Mouse (Mus musculus): ENCODE data around the gene Nomo1. TPM values are rescaled to one million over a fixed set of nuclear protein-coding genes. Genes with fewer than 3 reads are reported as not detected.

The Nomo1 gene
- total RNA-seq, 2 experiments from 2014 or later = 113 to 118 TPM

- no peak for DNase-seq (ENCODE audit: low spot score in 2 of 2)
These were observed 10.6 kb downstream of the Nomo1 start for GRCm38 (mm10) chr7:46044106-46044505.

GRCm38 (mm10) chr7:46045882-46046281 is 12.4 kb downstream of the Nomo1 start:
- no peak for DNase-seq (ENCODE audit: low spot score in 2 of 2)

GRCm38 (mm10) chr7:46047873-46048562 is 14.5 kb downstream of the Nomo1 start:
- no peak for DNase-seq (ENCODE audit: low spot score in 2 of 2)

GRCm38 (mm10) chr7:46049981-46050380 is 16.5 kb downstream of the Nomo1 start:
- peak in 1 of 2 experiments; percentile 39 for DNase-seq (ENCODE audit: low spot score in 2 of 2)

- peak in 1 of 2 experiments; percentile 44 for DNase-seq (ENCODE audit: low spot score in 2 of 2)
These were observed 18.8 kb downstream of the Nomo1 start for GRCm38 (mm10) chr7:46052161-46052821.

- DNase-seq (ENCODE audit: low spot score in 2 of 2) = no peak
These were observed 20.1 kb downstream of the Nomo1 start for GRCm38 (mm10) chr7:46053566-46053965.

- DNase-seq (ENCODE audit: low spot score in 2 of 2) = no peak
These were observed 25.4 kb downstream of the Nomo1 start for GRCm38 (mm10) chr7:46058882-46059281.

GRCm38 (mm10) chr7:46060688-46061087 is 27.2 kb downstream of the Nomo1 start:
- DNase-seq (ENCODE audit: low spot score in 2 of 2) = no peak

GRCm38 (mm10) chr7:46061614-46062013 is 28.1 kb downstream of the Nomo1 start:
- no peak for DNase-seq (ENCODE audit: low spot score in 2 of 2)

GRCm38 (mm10) chr7:46063296-46063695 is 29.8 kb downstream of the Nomo1 start:
- DNase-seq (ENCODE audit: low spot score in 2 of 2) = no peak

- no peak for DNase-seq (ENCODE audit: low spot score in 2 of 2)
These were observed 35.3 kb downstream of the Nomo1 start for GRCm38 (mm10) chr7:46068831-46069230.

GRCm38 (mm10) chr7:46076844-46077243 is 43.3 kb downstream of the Nomo1 start:
- no peak for DNase-seq (ENCODE audit: low spot score in 2 of 2)

- DNase-seq (ENCODE audit: low spot score in 2 of 2) = no peak
These were observed 44.2 kb downstream of the Nomo1 start for GRCm38 (mm10) chr7:46077675-46078074.

- DNase-seq (ENCODE audit: low spot score in 2 of 2) = no peak
These were observed 50.5 kb downstream of the Nomo1 start for GRCm38 (mm10) chr7:46084024-46084423.

GRCm38 (mm10) chr7:46084839-46085513 is 51.5 kb downstream of the Nomo1 start:
- DNase-seq (ENCODE audit: low spot score in 2 of 2) = no peak

GRCm38 (mm10) chr7:46086378-46086777 is 52.9 kb downstream of the Nomo1 start:
- DNase-seq (ENCODE audit: low spot score in 2 of 2) = no peak

- DNase-seq (ENCODE audit: low spot score in 2 of 2) = no peak
These were observed 54.7 kb downstream of the Nomo1 start for GRCm38 (mm10) chr7:46088241-46088640.

- DNase-seq (ENCODE audit: low spot score in 2 of 2) = no peak
These were observed 59.3 kb downstream of the Nomo1 start for GRCm38 (mm10) chr7:46092803-46093202.

GRCm38 (mm10) chr7:46096136-46096535 is 62.6 kb downstream of the Nomo1 start:
- peak; percentile 61 to 79 for DNase-seq (ENCODE audit: low spot score in 2 of 2)

GRCm38 (mm10) chr7:46097319-46097783 is 63.9 kb downstream of the Nomo1 start:
- DNase-seq (ENCODE audit: low spot score in 2 of 2) = no peak

GRCm38 (mm10) chr7:46098221-46098918 is 64.9 kb downstream of the Nomo1 start:
- DNase-seq (ENCODE audit: low spot score in 2 of 2) = no peak
